Mouse (Mus musculus): ENCODE results near the gene Zfp64. TPM values are rescaled to one million over a fixed set of nuclear protein-coding genes. Genes with fewer than 3 reads are reported as not detected.

Zfp64 gene
- polyA plus RNA-seq, 1 experiment: 21.3 TPM

DNA sequence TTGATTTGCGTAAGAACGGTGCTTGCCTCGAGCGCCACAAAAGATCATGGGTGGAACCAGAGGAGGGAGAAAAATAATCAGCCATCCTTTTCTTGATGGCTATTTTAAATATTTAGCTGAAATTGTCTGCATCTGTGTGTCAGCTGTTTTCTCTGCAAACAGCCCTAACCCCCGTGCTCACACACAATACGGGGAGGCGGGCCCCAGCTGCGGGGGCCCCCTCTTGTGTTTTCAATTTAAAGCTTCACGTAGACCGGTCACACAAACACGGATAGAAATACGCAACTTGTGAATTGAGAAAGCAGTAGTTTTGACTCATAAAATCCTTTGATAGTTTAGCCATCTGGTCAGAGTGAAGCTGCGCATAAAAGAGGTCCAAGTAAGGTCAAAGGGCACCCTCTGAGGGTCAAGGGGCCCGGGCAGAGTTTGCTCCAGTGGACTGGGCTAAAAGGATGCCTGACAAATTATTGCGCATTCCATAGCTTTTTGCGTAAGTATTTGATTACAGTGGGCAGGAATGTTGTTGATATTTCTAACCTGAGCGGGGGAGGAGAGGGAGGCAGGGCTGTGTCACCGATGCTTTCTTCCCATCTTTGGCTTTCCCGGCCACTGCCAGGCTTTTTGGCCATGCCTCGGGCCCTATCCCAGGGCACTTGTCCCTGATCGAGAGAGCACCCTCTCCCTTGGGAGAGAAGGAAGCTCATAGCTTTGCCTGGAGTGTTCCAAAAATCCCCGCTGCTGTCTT is 83.4 kb downstream of the Zfp64 start:
- Histone ChIP-seq H3K36me3 (ENCODE audit: control insufficient read depth, insufficient read depth, low read length) (no peaks in the 10 kb centered on the region), H3K4me1 (ENCODE audit: control insufficient read depth, insufficient read depth, insufficient read length) (no peaks in the 10 kb centered on the region), H3K27me3 (ENCODE audit: control insufficient read depth, insufficient read depth, low read length) (no peaks in the 10 kb centered on the region), H3K4me3 (ENCODE audit: extremely low read depth, insufficient read depth, insufficient read length) (no peak overlapping the region), H3K27ac (ENCODE audit: insufficient read depth, low read length) (no peak overlapping the region)
- 71% methylated on average over 22 of the region's 22 CpGs for WGBS
- TF ChIP-seq POLR2A (IDR thresholded peaks at IDR 0.05; ENCODE audit: low read depth, low read length) (no peak), CTCF (IDR thresholded peaks at IDR 0.05; ENCODE audit: extremely low read depth, insufficient read depth, insufficient read length, insufficient replicate concordance) (no peak)
- DNase-seq (ENCODE audit: low read depth in 1 of 2, low spot score in 2 of 2): no peak

DNA sequence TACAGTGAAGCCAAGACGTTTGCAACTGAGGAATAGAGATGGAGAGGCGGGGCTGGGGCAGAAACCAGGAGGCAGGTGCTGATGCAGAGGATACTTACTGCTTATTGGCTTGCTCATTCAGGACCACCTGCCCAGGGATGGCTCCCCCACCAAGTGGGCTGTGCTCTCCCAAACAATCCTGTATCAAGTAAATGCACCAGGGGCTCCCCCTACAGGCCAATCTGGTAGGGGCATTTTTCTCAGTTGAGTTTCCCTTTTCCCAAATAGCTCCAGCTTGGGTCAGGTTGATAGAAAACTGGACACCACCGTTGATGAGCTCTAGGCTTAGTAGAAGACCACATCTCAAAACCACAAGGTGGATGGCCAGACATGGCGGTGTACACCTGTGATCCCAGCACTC is 84.9 kb downstream of the Zfp64 start:
- no peaks in the 10 kb centered on the region for H3K27me3 ChIP-seq (ENCODE audit: control insufficient read depth, insufficient read depth, low read length)
- DNase-seq (ENCODE audit: low read depth in 1 of 2, low spot score in 2 of 2): no peak
- H3K27ac ChIP-seq (ENCODE audit: insufficient read depth, low read length): no peak overlapping the region
- no peaks in the 10 kb centered on the region for H3K4me1 ChIP-seq (ENCODE audit: control insufficient read depth, insufficient read depth, insufficient read length)
- H3K36me3 ChIP-seq (ENCODE audit: control insufficient read depth, insufficient read depth, low read length): no peaks in the 10 kb centered on the region
- TF ChIP-seq CTCF (IDR thresholded peaks at IDR 0.05; ENCODE audit: extremely low read depth, insufficient read depth, insufficient read length, insufficient replicate concordance) (no peak), POLR2A (IDR thresholded peaks at IDR 0.05; ENCODE audit: low read depth, low read length) (no peak)
- no peak overlapping the region for H3K4me3 ChIP-seq (ENCODE audit: extremely low read depth, insufficient read depth, insufficient read length)
- 78% methylated on average over 4 of the region's 4 CpGs for WGBS

DNA sequence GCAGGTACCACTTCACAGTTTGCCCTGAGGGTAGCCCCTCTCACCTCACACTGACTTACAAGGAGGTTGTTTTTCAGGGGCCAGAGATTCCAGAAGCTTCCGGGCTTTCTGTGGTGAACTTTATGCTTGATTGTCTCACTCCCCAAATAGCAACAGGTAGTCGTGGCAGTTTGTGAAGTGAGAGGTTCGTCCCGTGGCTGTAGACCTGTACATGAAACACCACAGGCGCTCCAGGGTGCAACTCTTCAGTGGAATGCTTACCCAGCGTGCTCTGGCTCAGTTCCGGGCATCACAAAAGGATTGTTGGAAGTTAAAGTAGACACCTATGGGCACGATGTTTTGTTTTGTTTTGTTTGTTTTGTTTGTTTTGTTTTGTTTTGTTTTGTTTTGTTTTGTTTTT is 88.4 kb downstream of the Zfp64 start:
- Histone ChIP-seq H3K4me3 (ENCODE audit: extremely low read depth, insufficient read depth, insufficient read length) (no peak overlapping the region), H3K27ac (ENCODE audit: insufficient read depth, low read length) (no peak overlapping the region), H3K36me3 (ENCODE audit: control insufficient read depth, insufficient read depth, low read length) (no peaks in the 10 kb centered on the region), H3K27me3 (ENCODE audit: control insufficient read depth, insufficient read depth, low read length) (no peaks in the 10 kb centered on the region), H3K4me1 (ENCODE audit: control insufficient read depth, insufficient read depth, insufficient read length) (no peaks in the 10 kb centered on the region)
- no peak for TF ChIP-seq POLR2A (IDR thresholded peaks at IDR 0.05; ENCODE audit: low read depth, low read length)
- no peak for TF ChIP-seq CTCF (IDR thresholded peaks at IDR 0.05; ENCODE audit: extremely low read depth, insufficient read depth, insufficient read length, insufficient replicate concordance)
- no peak for DNase-seq (ENCODE audit: low read depth in 1 of 2, low spot score in 2 of 2)
- WGBS: 83% methylated on average over 8 of the region's 8 CpGs

DNA sequence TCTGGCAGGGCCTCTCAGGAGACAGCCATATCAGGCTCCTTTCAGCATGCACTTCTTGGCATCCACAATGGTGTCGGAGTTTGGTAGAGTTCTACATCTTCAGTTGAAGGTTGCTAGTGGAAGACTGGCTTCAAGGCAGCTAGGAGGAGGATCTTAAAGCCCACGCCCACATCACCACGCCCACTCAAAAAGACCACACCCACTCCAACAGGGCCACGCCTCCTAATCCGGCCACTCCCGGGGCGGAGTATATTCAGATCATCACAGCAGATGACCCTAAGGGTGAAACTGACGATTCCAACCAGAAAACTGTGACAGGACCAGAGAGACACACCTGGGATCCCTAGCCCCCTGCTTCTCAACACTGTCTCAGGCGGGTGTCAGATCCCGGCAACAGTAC is 89.0 kb downstream of the Zfp64 start:
- H3K27me3 ChIP-seq (ENCODE audit: control insufficient read depth, insufficient read depth, low read length): no peaks in the 10 kb centered on the region
- TF ChIP-seq POLR2A (IDR thresholded peaks at IDR 0.05; ENCODE audit: low read depth, low read length): no peak
- no peak for TF ChIP-seq CTCF (IDR thresholded peaks at IDR 0.05; ENCODE audit: extremely low read depth, insufficient read depth, insufficient read length, insufficient replicate concordance)
- WGBS: 79% methylated on average over 10 of the region's 10 CpGs
- H3K4me3 ChIP-seq (ENCODE audit: extremely low read depth, insufficient read depth, insufficient read length): no peak overlapping the region
- H3K27ac ChIP-seq (ENCODE audit: insufficient read depth, low read length): no peak overlapping the region
- H3K36me3 ChIP-seq (ENCODE audit: control insufficient read depth, insufficient read depth, low read length): no peaks in the 10 kb centered on the region
- no peak for DNase-seq (ENCODE audit: low read depth in 1 of 2, low spot score in 2 of 2)
- H3K4me1 ChIP-seq (ENCODE audit: control insufficient read depth, insufficient read depth, insufficient read length): no peaks in the 10 kb centered on the region

DNA sequence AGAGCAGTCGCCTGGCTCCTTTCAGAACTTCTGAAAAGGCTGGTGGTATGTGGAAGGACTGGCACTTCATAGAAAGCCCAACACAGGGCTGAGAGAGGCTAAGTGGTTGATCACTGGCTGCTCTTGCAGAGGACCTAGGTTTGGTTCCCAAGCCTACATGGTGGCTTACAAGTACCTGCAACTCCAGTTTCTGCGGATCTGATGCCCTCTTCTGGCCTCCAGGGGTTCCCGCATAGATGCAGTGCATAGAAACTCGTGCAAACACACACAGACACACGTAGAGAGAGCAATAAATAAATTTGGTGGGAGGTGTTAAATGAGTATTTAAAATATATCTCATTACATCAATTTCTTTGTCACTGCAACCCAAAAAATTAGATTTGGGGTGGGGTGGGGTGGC is 90.5 kb downstream of the Zfp64 start:
- H3K36me3 ChIP-seq (ENCODE audit: control insufficient read depth, insufficient read depth, low read length): no peaks in the 10 kb centered on the region
- 86% methylated on average over 5 of the region's 5 CpGs for WGBS
- no peaks in the 10 kb centered on the region for H3K27me3 ChIP-seq (ENCODE audit: control insufficient read depth, insufficient read depth, low read length)
- H3K4me1 ChIP-seq (ENCODE audit: control insufficient read depth, insufficient read depth, insufficient read length): no peaks in the 10 kb centered on the region
- DNase-seq (ENCODE audit: low read depth in 1 of 2, low spot score in 2 of 2): no peak
- no peak overlapping the region for H3K27ac ChIP-seq (ENCODE audit: insufficient read depth, low read length)
- no peak overlapping the region for H3K4me3 ChIP-seq (ENCODE audit: extremely low read depth, insufficient read depth, insufficient read length)
- no peak for TF ChIP-seq CTCF (IDR thresholded peaks at IDR 0.05; ENCODE audit: extremely low read depth, insufficient read depth, insufficient read length, insufficient replicate concordance)
- no peak for TF ChIP-seq POLR2A (IDR thresholded peaks at IDR 0.05; ENCODE audit: low read depth, low read length)

DNA sequence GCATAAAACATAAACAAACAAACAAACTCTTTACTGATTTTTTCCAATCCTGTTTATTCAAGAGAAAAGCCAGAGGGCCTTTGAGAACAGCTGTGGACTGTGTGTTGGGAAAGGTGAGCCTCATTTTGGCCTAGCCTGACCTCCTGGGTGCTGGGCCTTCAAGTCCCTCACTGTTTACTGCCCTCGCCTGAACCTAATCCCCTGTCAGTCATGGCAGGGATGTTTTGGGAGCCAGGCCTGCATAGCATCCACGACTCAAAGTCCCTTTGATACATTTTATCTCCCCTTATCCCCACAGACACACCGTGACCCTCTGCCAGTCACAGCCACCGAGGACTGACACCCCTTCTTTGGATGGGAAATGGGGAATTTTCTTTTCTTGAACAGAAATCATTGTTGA is 92.7 kb downstream of the Zfp64 start:
- no peak for TF ChIP-seq CTCF (IDR thresholded peaks at IDR 0.05; ENCODE audit: extremely low read depth, insufficient read depth, insufficient read length, insufficient replicate concordance)
- TF ChIP-seq POLR2A (IDR thresholded peaks at IDR 0.05; ENCODE audit: low read depth, low read length): no peak
- Histone ChIP-seq H3K4me3 (ENCODE audit: extremely low read depth, insufficient read depth, insufficient read length) (no peak overlapping the region), H3K27me3 (ENCODE audit: control insufficient read depth, insufficient read depth, low read length) (no peaks in the 10 kb centered on the region), H3K27ac (ENCODE audit: insufficient read depth, low read length) (no peak overlapping the region), H3K36me3 (ENCODE audit: control insufficient read depth, insufficient read depth, low read length) (no peaks in the 10 kb centered on the region), H3K4me1 (ENCODE audit: control insufficient read depth, insufficient read depth, insufficient read length) (no peaks in the 10 kb centered on the region)
- 78% methylated on average over 4 of the region's 4 CpGs for WGBS
- no peak for DNase-seq (ENCODE audit: low read depth in 1 of 2, low spot score in 2 of 2)

DNA sequence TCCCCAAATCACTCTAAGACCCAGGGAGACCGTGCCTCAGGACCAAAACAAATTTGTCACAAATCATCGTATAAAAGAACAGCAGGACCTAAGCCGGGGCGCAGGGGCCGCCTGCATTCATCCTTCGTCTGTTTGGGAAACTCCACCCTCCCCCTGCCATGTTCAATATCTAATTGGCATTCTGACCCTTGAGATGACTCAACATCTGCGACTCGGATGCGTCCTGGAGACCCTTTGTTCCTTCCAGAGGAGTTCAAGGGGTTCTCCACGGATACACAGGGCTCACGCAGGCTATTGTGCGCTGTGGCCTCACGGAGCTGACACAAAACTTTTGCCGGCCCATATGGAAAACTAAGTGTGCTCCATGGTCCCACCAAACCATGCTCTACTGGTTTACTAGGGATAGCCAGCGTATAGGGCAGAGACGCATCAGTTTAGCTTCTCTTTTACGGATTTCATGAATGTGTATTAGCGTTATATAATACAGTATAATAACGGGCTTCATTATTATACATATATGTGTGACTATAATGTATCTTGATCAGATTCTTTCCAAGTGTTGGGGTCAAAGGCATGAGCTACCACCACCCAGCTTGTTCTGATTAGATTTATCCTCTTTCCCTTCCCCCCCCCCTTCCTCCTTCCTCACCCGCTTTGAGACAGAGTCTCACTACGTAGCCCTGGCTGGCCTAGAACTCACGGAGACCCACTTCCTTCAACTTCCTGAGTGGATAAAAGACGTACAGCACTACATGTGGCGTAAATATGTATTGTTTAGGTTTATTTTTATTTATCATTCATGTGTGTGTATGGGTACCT is 94.3 kb downstream of the Zfp64 start:
- H3K4me3 ChIP-seq (ENCODE audit: extremely low read depth, insufficient read depth, insufficient read length): no peak overlapping the region
- 84% methylated on average over 24 of the region's 24 CpGs for WGBS
- H3K4me1 ChIP-seq (ENCODE audit: control insufficient read depth, insufficient read depth, insufficient read length): no peaks in the 10 kb centered on the region
- H3K36me3 ChIP-seq (ENCODE audit: control insufficient read depth, insufficient read depth, low read length): no peaks in the 10 kb centered on the region
- TF ChIP-seq CTCF (IDR thresholded peaks at IDR 0.05; ENCODE audit: extremely low read depth, insufficient read depth, insufficient read length, insufficient replicate concordance) (no peak), POLR2A (IDR thresholded peaks at IDR 0.05; ENCODE audit: low read depth, low read length) (no peak)
- DNase-seq (ENCODE audit: low read depth in 1 of 2, low spot score in 2 of 2): no peak
- no peak overlapping the region for H3K27ac ChIP-seq (ENCODE audit: insufficient read depth, low read length)
- no peaks in the 10 kb centered on the region for H3K27me3 ChIP-seq (ENCODE audit: control insufficient read depth, insufficient read depth, low read length)

All from spleen, adult 2 months (tissue).